Mouse (Mus musculus) left cerebral cortex, adult 18-20 months (tissue): ENCODE measurements around the gene Vmn2r25. TPM values are rescaled to one million over a fixed set of nuclear protein-coding genes. Genes with fewer than 3 reads are reported as not detected.
"Not testable (repeated sequence)": the region's sequence is repeated elsewhere in the genome, so short reads cannot be mapped to it uniquely, and the experiment has no call there.

Source experiments
- DNase-seq, 2 experiments: peaks; one replicate each; pipeline ENCODE4 v3.0.0; 2021 to 2022; ENCODE audit warnings: low spot score in 2 of 2, mixed read lengths in 1 of 2
- long read RNA-seq, 2 experiments: library from polyadenylated mRNA; stranded (forward); transcript quantifications; one replicate each; pipeline ENCODE4 v2.0.0; 2021
- total RNA-seq, 2 experiments: library from RNA; stranded (reverse); gene quantifications; 2 replicates each; pipeline ENCODE4 v1.2.3; 2021

Gene Vmn2r25
- total RNA-seq: not detected
- long read RNA-seq, experiment 1: 0 reads
- long read RNA-seq, experiment 2: 0 reads

DNA sequence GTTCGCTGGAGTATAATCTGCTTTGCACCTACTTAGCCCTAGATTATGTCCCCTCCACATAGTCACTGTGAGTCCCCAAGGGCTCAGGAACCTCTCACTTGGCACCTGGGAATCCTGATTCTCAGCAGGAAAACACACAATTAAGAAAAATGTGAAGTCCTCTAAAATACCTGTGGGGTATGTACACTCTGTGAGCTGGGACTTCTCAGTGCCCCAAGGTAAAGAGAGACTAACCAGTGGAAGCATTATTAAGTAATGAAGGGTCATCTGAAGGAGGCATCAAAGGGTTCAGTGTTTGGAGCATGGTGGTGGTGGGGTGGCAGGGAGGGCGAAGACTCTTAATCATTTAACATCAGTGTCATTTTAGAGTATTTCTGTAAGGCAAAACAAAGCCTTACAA is at the start of gene Vmn2r25:
Gene Vmn2r25, minus strand, starts transcription at position 101 of the 400 bp plus-strand sequence.
- not testable (repeated sequence) for DNase-seq

DNA sequence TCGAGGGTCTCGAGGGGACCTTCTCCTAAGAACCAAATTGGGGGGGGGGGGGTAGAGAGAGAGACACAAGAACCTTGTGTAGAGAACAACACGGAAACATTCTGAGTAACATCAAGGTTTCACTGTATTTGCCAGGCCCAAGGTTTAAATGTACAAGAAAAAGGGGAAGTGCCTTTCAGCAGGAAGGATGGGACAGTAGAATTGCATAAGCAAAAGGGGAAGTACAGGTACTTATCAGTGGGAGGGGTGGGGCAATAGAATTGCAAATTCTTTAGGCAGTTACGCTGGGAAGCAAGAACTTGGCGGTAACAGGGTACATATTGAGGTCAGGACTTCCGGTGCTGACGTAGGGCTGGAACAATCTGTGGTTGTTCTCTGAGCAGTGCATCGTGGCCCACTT is 33.3 kb downstream of the Vmn2r25 start:
- no peak for DNase-seq

DNA sequence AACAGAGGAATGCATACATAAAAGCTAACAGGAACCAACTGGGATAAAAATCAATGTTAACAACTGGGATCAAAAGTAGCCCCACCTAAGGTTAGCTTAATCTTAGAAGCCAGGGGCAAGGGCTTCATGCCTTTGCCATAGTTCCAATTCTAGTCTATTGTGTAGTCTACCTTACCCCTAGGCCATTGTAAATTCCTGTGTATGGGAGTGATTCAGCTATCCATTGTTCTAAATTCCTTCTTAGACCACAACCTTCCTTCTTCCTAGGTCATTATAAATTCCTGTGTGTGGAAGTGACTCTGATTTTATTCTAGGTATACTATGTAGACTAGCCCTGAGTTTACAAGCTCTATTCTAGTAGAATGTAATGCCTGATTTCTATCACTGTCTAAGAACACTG is 43.0 kb downstream of the Vmn2r25 start:
- DNase-seq: not testable (repeated sequence)

GRCm38 (mm10) chr6:123793746-123794145 is 59.5 kb downstream of the Vmn2r25 start:
- no peak for DNase-seq

GRCm38 (mm10) chr6:123784857-123785256 is 68.4 kb downstream of the Vmn2r25 start:
- no peak for DNase-seq

GRCm38 (mm10) chr6:123778579-123778978 is 74.7 kb downstream of the Vmn2r25 start, which contains the start of gene Vmn2r24:
Gene Vmn2r24, plus strand, starts transcription at chr6:123778879.
- no peak for DNase-seq

Other genes with a start within 250 kb of the Vmn2r25 start
- not detected for gene Vmn2r22, start 202.7 kb downstream of the Vmn2r25 start, total RNA-seq
- gene Vmn2r23, start 150.8 kb downstream of the Vmn2r25 start, total RNA-seq: not detected
- gene Vmn2r24, start 74.6 kb downstream of the Vmn2r25 start, total RNA-seq: not detected
- gene Vmn2r26, start 171.1 kb upstream of the Vmn2r25 start, total RNA-seq: not detected